Mouse (Mus musculus): ENCODE data around the gene Rere.

Gene Rere

GRCm38 (mm10) chr4:150344526-150344925 is 63.1 kb downstream of the Rere start:
- in situ Hi-C loops (cut with MboI), result loop anchor here (10.0 kb wide), 1 partner anchor 280 kb away; no protein-coding TSS in a partner anchor

- in situ Hi-C loops (cut with MboI), result loop anchor here (10.0 kb wide), 1 partner anchor 278 kb away; no protein-coding TSS in a partner anchor
Measured at GRCm38 (mm10) chr4:150346651-150347386, 65.4 kb downstream of the Rere start.

GRCm38 (mm10) chr4:150347387-150347672 is 65.9 kb downstream of the Rere start:
- in situ Hi-C loops (cut with MboI), result loop anchor here (10.0 kb wide), 1 partner anchor 277 kb away; no protein-coding TSS in a partner anchor

- in situ Hi-C loops (cut with MboI), result loop anchor here (10.0 kb wide), 1 partner anchor 275 kb away; no protein-coding TSS in a partner anchor
Measured at GRCm38 (mm10) chr4:150349680-150350101, 68.2 kb downstream of the Rere start.

- in situ Hi-C loops (cut with MboI), result no loop called here
Measured at GRCm38 (mm10) chr4:150351419-150352075, 70.1 kb downstream of the Rere start.

- in situ Hi-C loops (cut with MboI), result no loop called here
Measured at GRCm38 (mm10) chr4:150352736-150353135, 71.3 kb downstream of the Rere start.

- in situ Hi-C loops (cut with MboI), result no loop called here
Measured at GRCm38 (mm10) chr4:150353376-150353900, 72.0 kb downstream of the Rere start.

GRCm38 (mm10) chr4:150355801-150356200 is 74.4 kb downstream of the Rere start:
- in situ Hi-C loops (cut with MboI), result no loop called here

GRCm38 (mm10) chr4:150361986-150362691 is 80.7 kb downstream of the Rere start:
- in situ Hi-C loops (cut with MboI), result no loop called here

GRCm38 (mm10) chr4:150362858-150363257 is 81.4 kb downstream of the Rere start:
- in situ Hi-C loops (cut with MboI), result no loop called here

- in situ Hi-C loops (cut with MboI), result no loop called here
Measured at GRCm38 (mm10) chr4:150364786-150365185, 83.3 kb downstream of the Rere start.

GRCm38 (mm10) chr4:150366510-150367208 is 85.2 kb downstream of the Rere start:
- in situ Hi-C loops (cut with MboI), result no loop called here

- in situ Hi-C loops (cut with MboI), result no loop called here
Measured at GRCm38 (mm10) chr4:150371580-150372380, 90.3 kb downstream of the Rere start.

- in situ Hi-C loops (cut with MboI), result no loop called here
Measured at GRCm38 (mm10) chr4:150372631-150373041, 91.2 kb downstream of the Rere start.

GRCm38 (mm10) chr4:150373111-150374109 is 92.0 kb downstream of the Rere start:
- in situ Hi-C loops (cut with MboI), result no loop called here

GRCm38 (mm10) chr4:150374651-150375447 is 93.4 kb downstream of the Rere start:
- in situ Hi-C loops (cut with MboI), result no loop called here

GRCm38 (mm10) chr4:150375448-150375935 is 94.0 kb downstream of the Rere start:
- in situ Hi-C loops (cut with MboI), result no loop called here

- in situ Hi-C loops (cut with MboI), result no loop called here
Measured at GRCm38 (mm10) chr4:150379313-150379712, 97.9 kb downstream of the Rere start.

- in situ Hi-C loops (cut with MboI), result no loop called here
Measured at GRCm38 (mm10) chr4:150379772-150380171, 98.3 kb downstream of the Rere start.
